Mouse (Mus musculus): Measurements from ENCODE around the gene Tacr2. TPM values are rescaled to one million over a fixed set of nuclear protein-coding genes. Genes with fewer than 3 reads are reported as not detected.

Gene Tacr2
- polyA plus RNA-seq, 1 experiment from 2014 or later, result 0.46 TPM

DNA sequence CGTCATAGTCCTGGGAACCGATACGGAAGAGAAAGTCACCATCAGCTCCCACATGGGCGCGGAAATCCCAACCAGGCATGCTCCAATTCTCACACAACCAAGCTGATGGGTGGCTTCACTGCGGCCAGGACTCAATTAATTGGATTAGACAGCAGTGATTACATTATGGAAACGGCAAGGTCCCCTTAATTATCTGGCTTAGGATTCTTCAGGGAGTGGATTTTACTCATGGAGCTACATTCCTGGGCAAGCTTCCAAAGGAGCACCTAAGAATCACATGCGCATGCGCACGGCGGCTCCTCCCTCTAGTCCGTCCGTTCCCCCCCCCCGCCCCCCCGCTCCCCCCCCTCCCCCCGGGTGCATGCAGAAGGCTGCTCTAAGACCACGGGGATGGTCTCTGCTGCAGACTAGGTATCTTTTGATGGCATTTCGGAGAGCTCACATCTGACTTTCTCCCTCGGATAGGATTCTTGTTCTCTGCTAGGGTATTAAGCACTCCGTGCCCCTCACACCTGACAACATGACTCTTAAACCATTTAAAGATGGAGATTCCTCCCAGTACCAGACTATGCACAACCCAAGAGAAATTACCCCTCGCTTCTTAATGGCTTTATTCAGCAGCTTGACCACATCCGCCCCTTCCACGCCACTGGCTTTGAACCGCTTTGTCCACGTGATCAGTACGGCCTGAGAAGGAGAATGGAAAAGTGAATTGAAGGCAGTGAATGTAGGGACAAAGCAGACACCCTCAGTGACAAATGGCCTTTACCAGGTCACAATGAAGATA is 44.0 kb downstream of the Tacr2 start:
- H3K4me3 ChIP-seq (ENCODE audit: low read depth, low read length), result no peak overlapping the region
- H3K36me3 ChIP-seq (ENCODE audit: insufficient read depth), result 0 out of 2 replicates have a peak, but pooled peaks cover 16% of the 10 kb centered on the region
- no peak overlapping the region for H3K27ac ChIP-seq (ENCODE audit: low read depth)
- peak; percentile 49 for DNase-seq
- H3K4me1 ChIP-seq (ENCODE audit: insufficient read depth), result no peaks in the 10 kb centered on the region
- WGBS, result 68% methylated on average over 22 of the region's 26 CpGs
- no peak overlapping the region for H3K4me2 ChIP-seq
- TF ChIP-seq CTCF (IDR thresholded peaks at IDR 0.05; ENCODE audit: low read depth), result no peak
- H3K9ac ChIP-seq, result no peak overlapping the region
- no peaks in the 10 kb centered on the region for H3K27me3 ChIP-seq (ENCODE audit: insufficient read depth, low read length)
- no peak for ATAC-seq (ENCODE audit: insufficient read depth)
- no peaks in the 10 kb centered on the region for H3K9me3 ChIP-seq (ENCODE audit: low read depth, low read length)

DNA sequence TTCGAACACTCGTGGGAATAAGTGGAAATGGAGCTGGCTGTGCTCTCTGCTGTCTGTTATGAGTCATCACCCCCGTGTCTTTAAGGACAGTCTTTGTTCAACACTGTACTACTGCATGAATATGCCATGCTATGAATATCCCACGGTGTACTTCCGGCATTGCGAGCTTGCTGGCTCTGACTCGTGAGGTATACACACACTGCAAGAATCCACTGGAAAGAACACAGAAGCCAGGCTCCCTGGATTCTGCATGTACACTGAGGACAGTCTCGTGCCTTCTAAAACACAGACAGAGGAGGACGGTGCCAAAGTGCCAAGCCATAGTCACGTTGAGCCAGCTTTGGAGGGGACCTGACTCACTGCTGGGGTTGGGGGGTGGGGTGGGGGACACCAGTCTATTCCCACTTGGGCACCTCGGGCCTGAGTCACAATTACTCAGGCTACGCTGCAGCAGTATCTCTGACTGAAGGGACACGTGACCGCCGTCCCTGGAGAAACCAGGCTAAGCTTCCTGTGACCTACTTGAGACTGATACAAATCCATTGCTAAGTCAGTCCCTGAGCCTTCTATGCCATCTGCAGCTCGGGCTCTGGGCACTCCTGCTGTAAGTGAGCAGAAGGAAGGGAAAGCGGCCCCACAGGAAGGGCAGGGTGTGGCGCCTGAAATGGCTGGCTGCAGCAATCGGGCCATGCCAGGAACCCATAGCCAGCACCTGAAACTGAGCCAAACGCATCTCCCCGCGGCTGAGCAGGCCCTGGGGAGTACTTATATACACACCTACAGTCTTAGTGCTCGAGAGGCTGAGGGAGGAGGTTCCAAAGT is 48.0 kb downstream of the Tacr2 start:
- WGBS, result 77% methylated on average over 23 of the region's 23 CpGs
- ATAC-seq (ENCODE audit: insufficient read depth) (no peak), DNase-seq (no peak)
- no peak overlapping the region for H3K27ac ChIP-seq (ENCODE audit: low read depth)
- no peak overlapping the region for H3K4me3 ChIP-seq (ENCODE audit: low read depth, low read length)
- 0 out of 2 replicates have a peak, but pooled peaks cover 3% of the 10 kb centered on the region for H3K36me3 ChIP-seq (ENCODE audit: insufficient read depth)
- no peak for TF ChIP-seq CTCF (IDR thresholded peaks at IDR 0.05; ENCODE audit: low read depth)
- H3K4me2 ChIP-seq, result no peak overlapping the region
- no peaks in the 10 kb centered on the region for H3K27me3 ChIP-seq (ENCODE audit: insufficient read depth, low read length)
- no peaks in the 10 kb centered on the region for H3K4me1 ChIP-seq (ENCODE audit: insufficient read depth)
- no peaks in the 10 kb centered on the region for H3K9me3 ChIP-seq (ENCODE audit: low read depth, low read length)
- no peak overlapping the region for H3K9ac ChIP-seq

DNA sequence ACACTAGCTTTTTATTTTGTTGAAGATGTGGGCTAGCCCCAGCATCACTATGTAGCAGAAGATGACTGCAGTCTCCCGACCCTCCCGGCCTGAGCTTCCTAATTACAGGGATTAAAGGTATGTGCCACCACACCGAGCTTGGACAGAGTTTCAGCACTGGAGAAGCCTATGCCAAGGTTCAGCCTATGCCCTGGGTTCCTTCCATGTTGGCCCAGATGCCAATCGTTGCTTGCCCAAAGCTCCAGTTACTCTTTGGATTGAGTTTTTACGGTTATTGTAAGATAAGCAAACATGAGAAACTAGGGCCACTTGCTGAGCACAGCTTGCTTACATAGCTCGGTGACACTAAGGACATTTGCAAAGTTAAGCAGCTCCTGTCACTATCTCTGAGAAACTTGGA is 52.9 kb downstream of the Tacr2 start:
- Histone ChIP-seq H3K4me1 (ENCODE audit: insufficient read depth) (no peaks in the 10 kb centered on the region), H3K27ac (ENCODE audit: low read depth) (no peak overlapping the region), H3K9me3 (ENCODE audit: low read depth, low read length) (no peaks in the 10 kb centered on the region), H3K36me3 (ENCODE audit: insufficient read depth) (no peaks in the 10 kb centered on the region), H3K9ac (no peak overlapping the region), H3K4me2 (no peak overlapping the region), H3K27me3 (ENCODE audit: insufficient read depth, low read length) (no peaks in the 10 kb centered on the region), H3K4me3 (ENCODE audit: low read depth, low read length) (no peak overlapping the region)
- WGBS, result 73% methylated on average over 6 of the region's 6 CpGs
- ATAC-seq (ENCODE audit: insufficient read depth) (no peak), DNase-seq (no peak)
- no peak for TF ChIP-seq CTCF (IDR thresholded peaks at IDR 0.05; ENCODE audit: low read depth)

DNA sequence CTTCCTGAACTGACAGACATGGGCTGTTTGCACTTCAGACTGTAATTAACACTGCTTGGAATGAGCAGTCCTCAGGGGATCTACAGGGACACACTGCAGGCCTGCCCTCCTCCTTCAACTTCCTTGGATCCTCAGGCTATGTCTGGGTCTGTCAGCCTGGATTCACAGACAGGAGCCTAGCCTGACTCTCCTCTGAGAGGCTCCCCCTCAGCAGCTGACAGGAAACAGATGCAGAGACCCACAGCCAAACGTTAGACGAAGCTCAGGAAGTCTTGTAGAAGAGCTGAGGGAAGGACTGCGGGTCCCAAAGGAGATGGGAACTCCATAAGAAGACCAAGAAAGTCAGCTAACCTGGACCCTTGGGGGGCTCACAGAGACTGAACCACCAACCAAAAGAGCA is 54.2 kb downstream of the Tacr2 start:
- H3K9me3 ChIP-seq (ENCODE audit: low read depth, low read length), result no peaks in the 10 kb centered on the region
- ATAC-seq (ENCODE audit: insufficient read depth) (no peak), DNase-seq (peak; percentile 43)
- no peaks in the 10 kb centered on the region for H3K27me3 ChIP-seq (ENCODE audit: insufficient read depth, low read length)
- no peaks in the 10 kb centered on the region for H3K36me3 ChIP-seq (ENCODE audit: insufficient read depth)
- WGBS, result 45% methylated on average over 3 of the region's 3 CpGs
- H3K4me1 ChIP-seq (ENCODE audit: insufficient read depth), result peaks cover 3% of the 10 kb centered on the region; the same call in 1 of the 2 replicates
- H3K27ac ChIP-seq (ENCODE audit: low read depth), result no peak overlapping the region
- H3K4me2 ChIP-seq, result no peak overlapping the region
- H3K9ac ChIP-seq, result no peak overlapping the region
- TF ChIP-seq CTCF (IDR thresholded peaks at IDR 0.05; ENCODE audit: low read depth), result no peak
- no peak overlapping the region for H3K4me3 ChIP-seq (ENCODE audit: low read depth, low read length)

DNA sequence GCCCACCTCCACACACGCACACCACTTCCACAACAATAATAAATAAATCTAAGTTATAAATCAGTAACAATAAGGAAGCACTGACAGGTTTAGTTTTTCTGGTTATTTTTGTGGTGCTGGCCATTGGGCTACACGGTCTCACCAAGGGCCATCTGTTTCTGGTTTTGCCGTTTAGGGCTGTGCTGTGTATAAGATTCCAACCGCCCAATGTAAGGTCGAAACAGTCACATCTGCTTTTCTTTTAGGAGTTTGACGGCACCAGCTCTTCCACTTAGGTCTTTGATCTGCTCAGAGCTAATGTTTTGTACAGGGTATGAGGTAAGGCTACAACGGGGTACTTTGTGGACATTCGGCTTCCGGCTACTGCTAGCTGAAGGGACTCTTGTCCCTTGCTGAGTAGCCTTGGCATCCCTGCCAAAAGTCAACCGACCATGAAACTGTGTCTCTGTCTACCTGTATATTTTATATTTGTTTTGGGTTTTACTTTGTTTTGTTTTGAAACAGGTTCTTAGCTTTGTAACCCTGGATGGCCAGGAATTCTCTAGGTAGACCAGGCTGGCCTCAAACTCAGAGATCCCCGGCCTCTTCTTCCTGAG is 56.8 kb downstream of the Tacr2 start:
- no peak for DNase-seq
- ATAC-seq (ENCODE audit: insufficient read depth), result no peak
- H3K4me2 ChIP-seq, result no peak overlapping the region
- H3K27me3 ChIP-seq (ENCODE audit: insufficient read depth, low read length), result no peaks in the 10 kb centered on the region
- no peak for TF ChIP-seq CTCF (IDR thresholded peaks at IDR 0.05; ENCODE audit: low read depth)
- H3K4me3 ChIP-seq (ENCODE audit: low read depth, low read length), result no peak overlapping the region
- H3K36me3 ChIP-seq (ENCODE audit: insufficient read depth), result no peaks in the 10 kb centered on the region
- no peak overlapping the region for H3K9ac ChIP-seq
- H3K4me1 ChIP-seq (ENCODE audit: insufficient read depth), result peaks cover 7% of the 10 kb centered on the region; the same call in 1 of the 2 replicates
- H3K9me3 ChIP-seq (ENCODE audit: low read depth, low read length), result no peaks in the 10 kb centered on the region
- no peak overlapping the region for H3K27ac ChIP-seq (ENCODE audit: low read depth)
- WGBS, result 83% methylated on average over 11 of the region's 11 CpGs

DNA sequence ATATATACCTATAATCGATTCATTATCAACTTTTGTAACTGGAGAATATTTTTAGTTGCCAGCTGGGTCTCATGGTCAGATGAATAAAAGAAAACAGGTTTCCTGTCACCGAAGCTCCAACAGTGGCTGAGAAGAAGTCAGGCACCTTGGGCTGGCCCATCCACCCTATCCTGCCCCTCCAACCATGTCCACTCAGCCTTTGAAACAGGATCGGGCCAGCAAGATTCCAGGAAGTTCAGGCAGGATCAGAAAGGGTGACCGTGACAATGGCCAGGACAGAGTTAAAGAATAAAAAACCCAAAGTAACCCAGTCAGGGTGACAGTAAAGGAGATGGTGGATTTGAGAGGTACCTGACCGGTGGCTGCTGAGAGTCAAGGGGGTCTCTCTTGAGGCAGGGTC is 57.4 kb downstream of the Tacr2 start:
- no peak overlapping the region for H3K27ac ChIP-seq (ENCODE audit: low read depth)
- 91% methylated on average over 5 of the region's 5 CpGs for WGBS
- TF ChIP-seq CTCF (IDR thresholded peaks at IDR 0.05; ENCODE audit: low read depth), result no peak

More for the DNA sequence above, 57.4 kb downstream of the Tacr2 start:
- no peaks in the 10 kb centered on the region for H3K36me3 ChIP-seq (ENCODE audit: insufficient read depth)
- H3K9me3 ChIP-seq (ENCODE audit: low read depth, low read length), result no peaks in the 10 kb centered on the region
- DNase-seq (no peak), ATAC-seq (ENCODE audit: insufficient read depth) (no peak)
- H3K9ac ChIP-seq, result no peak overlapping the region
- H3K4me2 ChIP-seq, result no peak overlapping the region
- no peaks in the 10 kb centered on the region for H3K27me3 ChIP-seq (ENCODE audit: insufficient read depth, low read length)
- no peak overlapping the region for H3K4me3 ChIP-seq (ENCODE audit: low read depth, low read length)
- H3K4me1 ChIP-seq (ENCODE audit: insufficient read depth), result peaks cover 7% of the 10 kb centered on the region; the same call in 1 of the 2 replicates
